Mouse (Mus musculus): ENCODE data around the gene Rimklb. TPM values are rescaled to one million over a fixed set of nuclear protein-coding genes. Genes with fewer than 3 reads are reported as not detected.

Gene Rimklb
- total and polyA plus RNA-seq, 3 experiments: 0.04 TPM; not detected in 2

DNA sequence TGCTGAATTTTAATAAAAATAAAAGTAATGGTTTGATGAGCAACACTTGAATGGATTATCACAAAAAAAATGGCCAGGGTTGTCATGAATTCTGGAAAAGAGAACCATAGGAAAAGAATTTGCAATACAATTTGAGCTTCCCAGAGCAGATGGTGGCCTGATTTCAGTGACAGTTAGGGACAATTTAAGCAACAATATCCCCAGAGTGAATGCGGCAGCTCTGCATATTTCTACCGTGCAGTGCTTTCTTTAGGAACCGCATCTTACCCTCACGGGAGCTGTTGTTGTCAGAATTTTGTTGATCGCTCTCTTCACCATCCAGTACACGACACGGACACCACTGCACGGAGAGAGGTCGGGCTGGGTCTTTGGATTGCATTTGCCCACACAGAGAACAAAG is 41.0 kb upstream of the Rimklb start:
- WGBS: 85% methylated on average over 9 of the region's 9 CpGs
- H3K79me2 ChIP-seq (replicated peaks; ENCODE audit: control insufficient read depth, insufficient read depth, low read length): no peaks in the 10 kb centered on the region
- intact Hi-C loops (cut with DNase I): no loop called here
- H3K27ac ChIP-seq: no peak overlapping the region
- no peak for TF ChIP-seq CTCF (IDR thresholded peaks at IDR 0.05)
- no peak for TF ChIP-seq EP300 (IDR thresholded peaks at IDR 0.05; ENCODE audit: insufficient read depth, low read depth, low read length)
- TF ChIP-seq POLR2A (IDR thresholded peaks at IDR 0.05; ENCODE audit: insufficient read depth, low read depth, low read length): no peak
- H3K4me3 ChIP-seq: no peak overlapping the region
- H3K9ac ChIP-seq (ENCODE audit: low read depth, low read length): no peak overlapping the region
- no peak for DNase-seq
- H3K4me1 ChIP-seq (ENCODE audit: control insufficient read depth, insufficient read depth, low read length): no peaks in the 10 kb centered on the region
- H3K27me3 ChIP-seq (ENCODE audit: control insufficient read depth, insufficient read depth, low read length): no peaks in the 10 kb centered on the region
- H3K36me3 ChIP-seq (ENCODE audit: control insufficient read depth, insufficient read depth, low read length): no peaks in the 10 kb centered on the region

DNA sequence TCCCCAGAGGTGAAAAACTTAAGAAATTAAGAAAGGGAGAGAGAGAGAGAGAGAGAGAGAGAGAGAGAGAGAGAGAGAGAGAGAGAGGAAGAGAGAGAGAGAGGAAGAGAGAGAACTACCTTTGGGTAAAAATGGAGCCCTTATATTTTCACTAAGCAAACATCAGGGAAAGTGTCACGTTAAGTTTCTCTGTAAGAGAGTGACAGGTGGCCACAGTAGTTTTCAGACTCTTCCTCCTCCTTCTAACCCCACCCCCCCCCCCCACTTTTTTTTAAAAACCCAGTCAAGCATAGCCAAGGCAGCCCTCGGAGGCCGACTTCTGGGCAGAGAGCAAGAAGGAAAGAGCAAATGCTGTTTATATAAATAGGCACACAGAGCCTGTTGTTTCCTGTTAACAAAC is 35.5 kb upstream of the Rimklb start:
- DNase-seq: no peak
- WGBS: 47% methylated on average over 3 of the region's 3 CpGs
- Histone ChIP-seq H3K4me3 (no peak overlapping the region), H3K36me3 (ENCODE audit: control insufficient read depth, insufficient read depth, low read length) (no peaks in the 10 kb centered on the region), H3K79me2 (replicated peaks; ENCODE audit: control insufficient read depth, insufficient read depth, low read length) (no peaks in the 10 kb centered on the region), H3K4me1 (ENCODE audit: control insufficient read depth, insufficient read depth, low read length) (no peaks in the 10 kb centered on the region), H3K27ac (no peak overlapping the region), H3K27me3 (ENCODE audit: control insufficient read depth, insufficient read depth, low read length) (no peaks in the 10 kb centered on the region), H3K9ac (ENCODE audit: low read depth, low read length) (no peak overlapping the region)
- intact Hi-C loops (cut with DNase I): no loop called here
- TF ChIP-seq POLR2A (IDR thresholded peaks at IDR 0.05; ENCODE audit: insufficient read depth, low read depth, low read length) (no peak), CTCF (IDR thresholded peaks at IDR 0.05) (no peak), EP300 (IDR thresholded peaks at IDR 0.05; ENCODE audit: insufficient read depth, low read depth, low read length) (no peak)

DNA sequence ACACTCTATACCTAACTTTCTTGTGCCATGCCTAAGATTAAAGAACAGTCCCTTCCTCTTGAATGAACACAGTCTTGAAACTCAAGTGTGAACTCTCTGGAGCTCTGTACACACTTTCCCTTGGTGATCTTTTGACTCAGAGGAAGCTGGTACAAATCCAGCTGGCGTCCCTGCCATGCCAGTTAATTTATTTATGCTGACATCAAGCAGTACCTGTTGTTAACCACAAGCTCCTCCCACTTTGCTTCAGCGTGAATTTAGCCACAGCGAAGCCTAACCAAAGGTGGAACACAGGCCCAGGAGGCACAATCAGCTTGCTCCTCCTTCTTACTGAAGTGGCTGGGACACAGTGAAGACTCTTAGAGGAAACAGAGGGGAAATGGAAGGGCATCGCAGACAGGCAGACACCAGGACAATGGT is 34.3 kb upstream of the Rimklb start:
- no peak for DNase-seq
- no peak overlapping the region for H3K9ac ChIP-seq (ENCODE audit: low read depth, low read length)
- WGBS: 22% methylated on average over 4 of the region's 4 CpGs
- intact Hi-C loops (cut with DNase I): no loop called here
- H3K4me3 ChIP-seq: no peak overlapping the region
- H3K27me3 ChIP-seq (ENCODE audit: control insufficient read depth, insufficient read depth, low read length): no peaks in the 10 kb centered on the region
- H3K79me2 ChIP-seq (replicated peaks; ENCODE audit: control insufficient read depth, insufficient read depth, low read length): no peaks in the 10 kb centered on the region
- no peak overlapping the region for H3K27ac ChIP-seq
- TF ChIP-seq POLR2A (IDR thresholded peaks at IDR 0.05; ENCODE audit: insufficient read depth, low read depth, low read length) (no peak), CTCF (IDR thresholded peaks at IDR 0.05) (no peak), EP300 (IDR thresholded peaks at IDR 0.05; ENCODE audit: insufficient read depth, low read depth, low read length) (no peak)
- no peaks in the 10 kb centered on the region for H3K36me3 ChIP-seq (ENCODE audit: control insufficient read depth, insufficient read depth, low read length)
- H3K4me1 ChIP-seq (ENCODE audit: control insufficient read depth, insufficient read depth, low read length): no peaks in the 10 kb centered on the region

DNA sequence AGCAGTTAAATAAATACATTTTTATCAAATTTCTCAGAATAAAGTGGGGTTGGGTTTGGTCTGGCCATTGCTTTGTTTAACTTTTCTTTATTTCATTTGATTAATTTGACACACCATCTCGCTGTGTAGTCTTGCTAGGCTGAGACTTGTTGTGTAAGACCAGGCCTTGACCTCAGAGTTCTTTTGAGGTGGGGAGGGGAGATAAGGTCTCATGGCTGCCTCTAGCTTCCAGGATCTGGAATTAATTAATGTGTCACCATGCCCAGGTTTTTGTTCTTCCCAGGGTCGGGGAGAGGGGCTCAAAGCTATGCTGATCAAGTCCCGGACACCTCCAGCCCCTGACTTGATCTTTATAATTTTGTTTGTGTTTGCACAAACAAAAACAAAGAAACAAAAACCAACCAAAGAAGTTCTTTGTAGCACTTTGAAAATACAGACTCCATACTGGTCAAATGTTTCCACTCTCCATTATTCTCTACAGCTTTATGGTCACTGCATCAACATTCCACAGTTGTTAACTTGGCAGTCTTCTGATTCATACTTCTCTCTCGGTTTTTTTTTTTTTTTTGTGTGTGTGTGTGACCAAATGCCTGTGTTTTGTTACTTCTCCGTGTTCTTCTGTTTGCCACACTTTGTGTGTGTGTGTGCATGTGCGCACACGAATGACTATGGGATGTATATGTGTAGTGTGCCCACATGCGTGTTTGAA is 33.1 kb upstream of the Rimklb start:
- intact Hi-C loops (cut with DNase I): no loop called here
- WGBS: 70% methylated on average over 8 of the region's 8 CpGs
- Histone ChIP-seq H3K27me3 (ENCODE audit: control insufficient read depth, insufficient read depth, low read length) (no peaks in the 10 kb centered on the region), H3K27ac (no peak overlapping the region), H3K4me1 (ENCODE audit: control insufficient read depth, insufficient read depth, low read length) (no peaks in the 10 kb centered on the region), H3K4me3 (no peak overlapping the region), H3K9ac (ENCODE audit: low read depth, low read length) (no peak overlapping the region), H3K79me2 (replicated peaks; ENCODE audit: control insufficient read depth, insufficient read depth, low read length) (no peaks in the 10 kb centered on the region), H3K36me3 (ENCODE audit: control insufficient read depth, insufficient read depth, low read length) (no peaks in the 10 kb centered on the region)
- DNase-seq: no peak
- no peak for TF ChIP-seq CTCF (IDR thresholded peaks at IDR 0.05)

DNA sequence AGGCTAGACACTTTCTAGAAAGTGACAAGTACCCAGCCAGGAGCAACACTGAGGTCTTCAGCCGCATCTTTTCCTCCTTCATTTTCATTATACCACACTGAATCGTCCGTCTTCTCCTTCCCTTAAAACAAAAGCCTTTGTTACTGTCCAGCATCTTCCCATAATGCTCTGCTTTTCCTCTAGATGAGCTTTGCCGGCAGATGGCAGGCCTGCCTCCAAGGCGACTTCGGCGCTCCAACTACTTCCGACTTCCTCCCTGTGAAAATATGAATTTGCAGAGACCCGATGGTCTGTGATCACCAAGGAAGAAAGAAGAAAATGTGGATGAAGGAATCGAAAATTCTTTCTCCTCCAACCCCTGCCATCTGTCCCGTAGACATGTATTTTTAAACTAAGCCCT is 29.6 kb upstream of the Rimklb start:
- whole genome bisulfite sequencing: 64% methylated on average over 11 of the region's 11 CpGs
- Histone ChIP-seq H3K4me1 (ENCODE audit: control insufficient read depth, insufficient read depth, low read length) (no peaks in the 10 kb centered on the region), H3K27ac (no peak overlapping the region), H3K27me3 (ENCODE audit: control insufficient read depth, insufficient read depth, low read length) (no peaks in the 10 kb centered on the region), H3K79me2 (replicated peaks; ENCODE audit: control insufficient read depth, insufficient read depth, low read length) (no peaks in the 10 kb centered on the region), H3K9ac (ENCODE audit: low read depth, low read length) (no peak overlapping the region), H3K36me3 (ENCODE audit: control insufficient read depth, insufficient read depth, low read length) (no peaks in the 10 kb centered on the region), H3K4me3 (no peak overlapping the region)
- intact Hi-C loops (cut with DNase I): no loop called here
- TF ChIP-seq EP300 (IDR thresholded peaks at IDR 0.05; ENCODE audit: insufficient read depth, low read depth, low read length): no peak
- no peak for TF ChIP-seq POLR2A (IDR thresholded peaks at IDR 0.05; ENCODE audit: insufficient read depth, low read depth, low read length)
- TF ChIP-seq CTCF (IDR thresholded peaks at IDR 0.05): no peak
- DNase-seq: no peak

DNA sequence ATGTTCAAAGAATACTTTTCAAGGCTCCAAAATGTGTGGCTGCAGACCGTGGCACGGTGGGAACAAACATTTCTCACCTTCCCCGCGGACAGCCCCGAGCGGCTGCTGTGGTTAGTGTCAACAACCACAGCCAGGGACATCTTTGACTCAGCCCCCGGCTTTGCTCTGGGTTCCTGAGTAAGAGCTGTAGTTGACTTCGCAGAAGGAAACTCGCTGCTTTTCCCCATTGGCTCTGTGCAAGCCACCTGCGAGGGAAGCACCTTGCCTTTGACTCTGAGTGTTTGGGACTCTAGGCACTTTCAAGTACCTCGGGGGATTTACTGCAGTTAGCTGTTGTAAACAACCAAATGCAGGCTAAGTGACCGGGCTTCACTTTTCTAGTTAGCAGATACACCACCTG is 29.0 kb upstream of the Rimklb start:
- no peak overlapping the region for H3K27ac ChIP-seq
- no peak for DNase-seq
- TF ChIP-seq EP300 (IDR thresholded peaks at IDR 0.05; ENCODE audit: insufficient read depth, low read depth, low read length) (no peak), CTCF (IDR thresholded peaks at IDR 0.05) (no peak), POLR2A (IDR thresholded peaks at IDR 0.05; ENCODE audit: insufficient read depth, low read depth, low read length) (no peak)
- H3K9ac ChIP-seq (ENCODE audit: low read depth, low read length): no peak overlapping the region
- 33% methylated on average over 12 of the region's 12 CpGs for WGBS
- no peaks in the 10 kb centered on the region for H3K36me3 ChIP-seq (ENCODE audit: control insufficient read depth, insufficient read depth, low read length)
- H3K4me3 ChIP-seq: no peak overlapping the region
- no peaks in the 10 kb centered on the region for H3K79me2 ChIP-seq (replicated peaks; ENCODE audit: control insufficient read depth, insufficient read depth, low read length)
- H3K27me3 ChIP-seq (ENCODE audit: control insufficient read depth, insufficient read depth, low read length): no peaks in the 10 kb centered on the region
- H3K4me1 ChIP-seq (ENCODE audit: control insufficient read depth, insufficient read depth, low read length): no peaks in the 10 kb centered on the region
- intact Hi-C loops (cut with DNase I): no loop called here
